Mouse (Mus musculus) lung, postnatal 0 days (tissue): ENCODE data around the gene Gm37240.

Experiments
- CTCF ChIP-seq: IDR thresholded peaks from 2 replicates; pipeline ENCODE4 v1.5.1; 2016; ENCODE audit warnings: antibody characterized with exemption, mild to moderate bottlenecking
- EP300 ChIP-seq: IDR thresholded peaks from 2 replicates; pipeline ENCODE4 v1.6.1; 2016; ENCODE audit warnings: antibody characterized with exemption, mild to moderate bottlenecking, control low read depth

- TF ChIP-seq CTCF (no peak), EP300 (no peak)
Measured at GRCm38 (mm10) chr3:85535621-85536520, 351.4 kb downstream of the Gm37240 start.
